Mouse (Mus musculus): ENCODE data around the gene Arsg. TPM values are rescaled to one million over a fixed set of nuclear protein-coding genes. Genes with fewer than 3 reads are reported as not detected.

Gene Arsg
- polyA plus RNA-seq, 1 experiment from 2014 or later: 4.1 TPM

DNA sequence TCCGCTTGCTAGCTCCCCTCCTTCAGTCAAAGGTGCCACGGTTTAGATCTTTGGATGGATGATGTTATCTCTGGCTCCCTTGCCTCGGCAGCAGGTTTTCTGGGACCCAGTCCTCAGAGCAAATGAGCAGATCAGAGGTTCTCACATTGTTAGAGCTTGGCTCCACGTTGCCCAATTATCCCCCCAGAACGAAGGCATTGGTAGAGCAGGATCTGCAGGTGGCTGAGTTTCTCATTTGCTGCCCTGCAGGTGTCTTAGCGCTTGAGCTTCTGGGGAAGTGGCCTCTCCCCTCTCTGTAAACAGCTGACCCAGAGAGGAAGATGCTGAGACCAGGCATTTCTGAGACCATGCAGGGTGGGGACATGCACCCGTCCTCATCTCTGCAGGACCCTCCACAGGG lies 47.8 kb downstream of the Arsg start:
- Histone ChIP-seq H3K4me2 (ENCODE audit: low read depth, low read length) (no peak overlapping the region), H3K4me1 (ENCODE audit: control insufficient read depth, insufficient read depth, low read length) (no peaks in the 10 kb centered on the region), H3K27me3 (ENCODE audit: control insufficient read depth, insufficient read depth, low read length) (no peaks in the 10 kb centered on the region), H3K36me3 (ENCODE audit: control insufficient read depth, insufficient read depth, low read length) (no peaks in the 10 kb centered on the region), H3K27ac (ENCODE audit: low read length) (no peak overlapping the region), H3K4me3 (replicated peaks; ENCODE audit: low read length) (no peak overlapping the region), H3K9ac (ENCODE audit: low read length) (no peak overlapping the region), H3K9me3 (replicated peaks; ENCODE audit: control insufficient read depth, low read length) (no peaks in the 10 kb centered on the region)
- 43% methylated on average over 7 of the region's 7 CpGs for WGBS
- ATAC-seq (ENCODE audit: insufficient read depth, low FRiP score): no peak

DNA sequence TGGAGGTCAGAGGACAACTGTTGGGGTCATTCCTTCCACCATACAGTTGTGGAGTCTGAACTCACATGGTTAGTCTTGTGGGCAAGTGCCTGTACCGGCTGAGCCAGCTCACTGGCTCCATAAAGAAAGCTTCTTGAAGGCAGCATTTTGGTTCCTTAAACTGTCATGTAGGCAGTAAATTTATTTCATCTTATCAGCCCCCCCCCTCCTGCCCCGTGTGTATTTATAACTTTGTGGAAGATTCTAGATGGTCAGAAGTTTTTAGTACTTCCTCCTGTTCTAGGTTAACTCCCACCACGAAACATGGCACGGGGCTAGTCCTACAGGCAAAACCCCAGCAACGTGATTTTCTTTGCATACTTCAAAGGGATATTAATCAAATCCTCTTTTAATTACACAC lies 51.7 kb downstream of the Arsg start:
- Histone ChIP-seq H3K4me1 (ENCODE audit: control insufficient read depth, insufficient read depth, low read length) (no peaks in the 10 kb centered on the region), H3K9me3 (replicated peaks; ENCODE audit: control insufficient read depth, low read length) (no peaks in the 10 kb centered on the region), H3K36me3 (ENCODE audit: control insufficient read depth, insufficient read depth, low read length) (no peaks in the 10 kb centered on the region), H3K4me2 (ENCODE audit: low read depth, low read length) (no peak overlapping the region), H3K4me3 (replicated peaks; ENCODE audit: low read length) (no peak overlapping the region), H3K9ac (ENCODE audit: low read length) (no peak overlapping the region), H3K27me3 (ENCODE audit: control insufficient read depth, insufficient read depth, low read length) (no peaks in the 10 kb centered on the region), H3K27ac (ENCODE audit: low read length) (no peak overlapping the region)
- WGBS: 70% methylated on average over 5 of the region's 5 CpGs
- no peak for ATAC-seq (ENCODE audit: insufficient read depth, low FRiP score)

DNA sequence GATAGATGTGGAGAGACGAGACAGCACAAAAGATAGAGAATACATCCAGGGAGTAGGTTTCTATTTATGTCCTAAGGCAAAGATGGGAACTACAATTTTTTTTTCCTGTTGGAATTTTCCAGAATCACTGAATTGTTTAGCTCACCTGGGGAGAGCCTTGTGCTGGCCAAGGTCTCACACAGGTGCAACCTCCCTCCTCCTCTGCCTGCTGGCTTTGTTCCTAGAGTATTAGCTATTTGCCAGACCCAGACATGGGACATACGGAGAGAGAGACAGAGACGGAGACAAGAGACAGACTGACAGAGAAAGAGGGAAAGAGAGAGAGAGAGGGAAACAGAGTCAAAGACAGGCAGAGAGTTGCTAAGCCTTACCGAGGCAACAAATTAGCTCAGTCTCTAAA lies 52.4 kb downstream of the Arsg start:
- Histone ChIP-seq H3K4me1 (ENCODE audit: control insufficient read depth, insufficient read depth, low read length) (no peaks in the 10 kb centered on the region), H3K4me2 (ENCODE audit: low read depth, low read length) (no peak overlapping the region), H3K36me3 (ENCODE audit: control insufficient read depth, insufficient read depth, low read length) (no peaks in the 10 kb centered on the region), H3K27ac (ENCODE audit: low read length) (no peak overlapping the region), H3K9me3 (replicated peaks; ENCODE audit: control insufficient read depth, low read length) (no peaks in the 10 kb centered on the region), H3K4me3 (replicated peaks; ENCODE audit: low read length) (no peak overlapping the region), H3K27me3 (ENCODE audit: control insufficient read depth, insufficient read depth, low read length) (no peaks in the 10 kb centered on the region), H3K9ac (ENCODE audit: low read length) (no peak overlapping the region)
- WGBS: 88% methylated on average over 4 of the region's 4 CpGs
- no peak for ATAC-seq (ENCODE audit: insufficient read depth, low FRiP score)

DNA sequence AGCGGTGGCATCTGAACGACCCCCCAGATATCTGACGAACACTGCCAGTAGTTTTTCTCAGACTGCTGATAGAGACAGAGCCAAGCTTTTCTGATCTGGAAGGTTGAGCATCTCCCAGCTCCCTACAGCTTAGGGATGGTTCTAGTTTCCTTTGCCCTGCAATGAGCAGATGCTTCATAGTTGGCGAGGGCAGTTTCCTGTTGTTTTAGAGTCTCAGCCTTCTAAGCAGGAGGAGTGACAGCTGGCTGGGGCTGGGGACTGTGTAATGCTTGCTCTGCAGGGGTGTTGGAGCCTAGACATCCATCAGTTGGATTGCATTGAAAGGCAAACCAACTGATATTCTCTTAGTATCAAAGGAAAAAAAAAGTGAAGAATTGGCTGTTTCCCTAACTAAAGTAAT lies 56.9 kb downstream of the Arsg start:
- Histone ChIP-seq H3K27ac (ENCODE audit: low read length) (no peak overlapping the region), H3K36me3 (ENCODE audit: control insufficient read depth, insufficient read depth, low read length) (no peaks in the 10 kb centered on the region), H3K27me3 (ENCODE audit: control insufficient read depth, insufficient read depth, low read length) (no peaks in the 10 kb centered on the region), H3K9me3 (replicated peaks; ENCODE audit: control insufficient read depth, low read length) (no peaks in the 10 kb centered on the region), H3K9ac (ENCODE audit: low read length) (no peak overlapping the region), H3K4me3 (replicated peaks; ENCODE audit: low read length) (no peak overlapping the region), H3K4me2 (ENCODE audit: low read depth, low read length) (no peak overlapping the region), H3K4me1 (ENCODE audit: control insufficient read depth, insufficient read depth, low read length) (no peaks in the 10 kb centered on the region)
- WGBS: 81% methylated on average over 4 of the region's 4 CpGs
- ATAC-seq (ENCODE audit: insufficient read depth, low FRiP score): no peak

DNA sequence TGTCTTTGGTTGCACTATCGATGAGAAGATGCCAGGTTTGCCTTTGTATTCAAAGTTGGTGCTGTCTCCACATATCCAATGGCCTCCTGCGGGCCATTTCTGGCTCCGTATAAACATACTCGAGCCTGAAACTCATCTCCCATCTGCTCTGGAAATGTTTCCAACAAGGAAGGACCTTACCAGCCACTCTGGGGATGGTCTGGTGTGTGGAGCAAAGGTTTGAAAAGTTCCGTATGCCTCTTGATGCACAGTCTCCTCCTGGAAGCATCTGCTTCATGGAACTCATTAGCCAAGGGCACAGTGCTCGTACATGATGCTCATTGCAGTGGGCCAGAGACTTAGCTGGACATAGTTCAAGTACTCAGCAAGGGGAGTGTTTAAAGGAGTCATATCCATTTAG lies 62.8 kb downstream of the Arsg start:
- no peak for ATAC-seq (ENCODE audit: insufficient read depth, low FRiP score)
- H3K4me3 ChIP-seq (replicated peaks; ENCODE audit: low read length): no peak overlapping the region
- 74% methylated on average over 6 of the region's 6 CpGs for WGBS
- no peak overlapping the region for H3K9ac ChIP-seq (ENCODE audit: low read length)
- no peaks in the 10 kb centered on the region for H3K9me3 ChIP-seq (replicated peaks; ENCODE audit: control insufficient read depth, low read length)
- no peak overlapping the region for H3K27ac ChIP-seq (ENCODE audit: low read length)
- no peak overlapping the region for H3K4me2 ChIP-seq (ENCODE audit: low read depth, low read length)
- no peaks in the 10 kb centered on the region for H3K27me3 ChIP-seq (ENCODE audit: control insufficient read depth, insufficient read depth, low read length)
- no peaks in the 10 kb centered on the region for H3K36me3 ChIP-seq (ENCODE audit: control insufficient read depth, insufficient read depth, low read length)
- H3K4me1 ChIP-seq (ENCODE audit: control insufficient read depth, insufficient read depth, low read length): no peaks in the 10 kb centered on the region

DNA sequence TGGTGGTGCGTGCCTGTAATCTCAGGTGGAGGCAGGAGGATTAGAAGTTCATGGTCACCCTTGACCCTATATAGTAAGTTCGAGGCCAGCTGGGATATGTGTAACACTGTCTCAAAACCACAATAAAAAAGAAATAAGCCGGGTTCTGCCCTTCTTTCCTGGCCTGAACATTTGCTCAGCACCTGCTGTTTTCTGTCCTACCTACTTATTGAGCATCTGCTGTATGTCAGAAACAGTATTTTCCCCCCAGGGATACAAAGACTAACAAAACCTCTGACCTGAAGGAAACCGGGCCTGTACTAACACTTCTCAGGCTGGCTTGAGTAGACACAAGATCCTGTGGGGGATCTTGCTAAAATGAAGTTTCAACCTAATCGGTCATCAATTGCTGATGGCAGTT lies 63.8 kb downstream of the Arsg start:
- WGBS: 64% methylated on average over 5 of the region's 5 CpGs

DNA sequence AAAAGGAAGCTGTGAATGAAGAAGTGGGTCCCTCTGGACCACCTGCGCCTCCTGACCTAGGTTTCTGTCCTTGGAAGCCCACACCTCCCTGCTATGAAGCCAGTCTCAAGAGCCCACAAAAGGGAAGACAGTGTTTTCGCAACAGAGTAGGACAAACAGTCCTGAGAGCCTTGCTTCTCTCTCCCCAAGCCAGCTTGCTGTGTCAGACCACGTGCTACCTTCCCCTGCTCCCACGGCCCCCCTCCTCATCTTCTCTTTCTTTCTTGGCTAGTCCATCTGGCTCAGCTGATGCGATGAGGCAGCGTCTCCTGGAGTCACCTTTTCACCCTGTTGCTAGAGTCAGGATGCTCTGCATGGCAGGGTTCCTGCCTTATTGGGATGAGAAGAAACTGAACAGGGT lies 66.1 kb downstream of the Arsg start:
- no peak overlapping the region for H3K4me3 ChIP-seq (replicated peaks; ENCODE audit: low read length)
- H3K9ac ChIP-seq (ENCODE audit: low read length): no peak overlapping the region
- H3K27ac ChIP-seq (ENCODE audit: low read length): no peak overlapping the region
- H3K9me3 ChIP-seq (replicated peaks; ENCODE audit: control insufficient read depth, low read length): no peaks in the 10 kb centered on the region
- no peaks in the 10 kb centered on the region for H3K4me1 ChIP-seq (ENCODE audit: control insufficient read depth, insufficient read depth, low read length)
- no peak overlapping the region for H3K4me2 ChIP-seq (ENCODE audit: low read depth, low read length)
- ATAC-seq (ENCODE audit: insufficient read depth, low FRiP score): no peak
- no peaks in the 10 kb centered on the region for H3K36me3 ChIP-seq (ENCODE audit: control insufficient read depth, insufficient read depth, low read length)
- no peaks in the 10 kb centered on the region for H3K27me3 ChIP-seq (ENCODE audit: control insufficient read depth, insufficient read depth, low read length)
- WGBS: 40% methylated on average over 6 of the region's 6 CpGs

More for the DNA sequence above, 63.8 kb downstream of the Arsg start:
- Histone ChIP-seq H3K9ac (ENCODE audit: low read length) (no peak overlapping the region), H3K4me2 (ENCODE audit: low read depth, low read length) (no peak overlapping the region), H3K9me3 (replicated peaks; ENCODE audit: control insufficient read depth, low read length) (no peaks in the 10 kb centered on the region), H3K4me1 (ENCODE audit: control insufficient read depth, insufficient read depth, low read length) (no peaks in the 10 kb centered on the region), H3K27ac (ENCODE audit: low read length) (no peak overlapping the region), H3K27me3 (ENCODE audit: control insufficient read depth, insufficient read depth, low read length) (no peaks in the 10 kb centered on the region), H3K4me3 (replicated peaks; ENCODE audit: low read length) (no peak overlapping the region), H3K36me3 (ENCODE audit: control insufficient read depth, insufficient read depth, low read length) (no peaks in the 10 kb centered on the region)
- ATAC-seq (ENCODE audit: insufficient read depth, low FRiP score): no peak

DNA sequence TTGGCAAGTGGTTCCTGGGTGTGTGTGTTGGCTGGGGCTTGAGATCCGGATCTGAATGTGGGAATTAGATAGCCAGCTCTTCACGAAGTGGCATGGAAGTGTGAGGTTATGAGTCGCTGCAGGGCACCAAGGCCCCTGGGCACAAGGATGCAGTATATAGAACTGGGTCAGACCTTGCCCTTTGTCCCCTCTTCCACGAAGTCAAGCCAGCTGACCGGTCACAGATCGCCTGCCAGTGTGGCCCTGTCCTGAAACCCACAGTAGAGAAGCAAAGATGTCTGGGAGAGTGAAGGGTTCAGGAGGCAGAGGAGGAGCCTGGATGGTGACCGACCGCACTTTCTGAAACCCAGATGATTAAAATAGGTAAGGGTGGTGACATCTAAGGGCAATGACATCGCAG lies 70.3 kb downstream of the Arsg start:
- ATAC-seq (ENCODE audit: insufficient read depth, low FRiP score): no peak
- WGBS: 74% methylated on average over 9 of the region's 9 CpGs
- no peaks in the 10 kb centered on the region for H3K27me3 ChIP-seq (ENCODE audit: control insufficient read depth, insufficient read depth, low read length)
- no peak overlapping the region for H3K4me2 ChIP-seq (ENCODE audit: low read depth, low read length)
- no peaks in the 10 kb centered on the region for H3K36me3 ChIP-seq (ENCODE audit: control insufficient read depth, insufficient read depth, low read length)
- no peak overlapping the region for H3K4me3 ChIP-seq (replicated peaks; ENCODE audit: low read length)
- no peaks in the 10 kb centered on the region for H3K9me3 ChIP-seq (replicated peaks; ENCODE audit: control insufficient read depth, low read length)
- H3K27ac ChIP-seq (ENCODE audit: low read length): no peak overlapping the region
- H3K4me1 ChIP-seq (ENCODE audit: control insufficient read depth, insufficient read depth, low read length): peaks cover 12% of the 10 kb centered on the region; the same call in 1 of the 2 replicates
- H3K9ac ChIP-seq (ENCODE audit: low read length): no peak overlapping the region

DNA sequence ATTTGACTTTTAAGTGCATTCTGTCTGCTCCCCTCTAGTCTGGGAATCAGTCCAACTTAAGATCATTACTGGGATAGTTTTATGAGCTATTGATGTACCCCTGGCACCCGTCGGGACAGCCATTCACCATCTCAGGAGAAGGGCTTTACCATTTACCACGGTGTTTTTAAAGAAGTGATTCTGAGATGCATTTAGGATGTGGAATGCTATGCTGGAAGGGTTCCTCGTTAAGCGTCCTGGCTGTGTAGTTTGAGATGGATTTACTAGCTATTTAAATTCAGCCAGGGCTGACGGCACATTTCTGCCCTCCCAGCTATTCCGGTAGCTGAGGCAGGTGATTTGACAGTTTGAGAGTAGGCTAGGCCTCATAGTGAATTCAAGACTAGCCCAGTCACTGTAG lies 71.3 kb downstream of the Arsg start:
- peaks cover 13% of the 10 kb centered on the region; the same call in 1 of the 2 replicates for H3K4me1 ChIP-seq (ENCODE audit: control insufficient read depth, insufficient read depth, low read length)
- no peak overlapping the region for H3K4me3 ChIP-seq (replicated peaks; ENCODE audit: low read length)
- no peaks in the 10 kb centered on the region for H3K27me3 ChIP-seq (ENCODE audit: control insufficient read depth, insufficient read depth, low read length)
- 69% methylated on average over 7 of the region's 7 CpGs for WGBS
- no peak overlapping the region for H3K9ac ChIP-seq (ENCODE audit: low read length)
- H3K4me2 ChIP-seq (ENCODE audit: low read depth, low read length): no peak overlapping the region
- no peaks in the 10 kb centered on the region for H3K9me3 ChIP-seq (replicated peaks; ENCODE audit: control insufficient read depth, low read length)
- no peak overlapping the region for H3K27ac ChIP-seq (ENCODE audit: low read length)
- ATAC-seq (ENCODE audit: insufficient read depth, low FRiP score): no peak
- no peaks in the 10 kb centered on the region for H3K36me3 ChIP-seq (ENCODE audit: control insufficient read depth, insufficient read depth, low read length)

DNA sequence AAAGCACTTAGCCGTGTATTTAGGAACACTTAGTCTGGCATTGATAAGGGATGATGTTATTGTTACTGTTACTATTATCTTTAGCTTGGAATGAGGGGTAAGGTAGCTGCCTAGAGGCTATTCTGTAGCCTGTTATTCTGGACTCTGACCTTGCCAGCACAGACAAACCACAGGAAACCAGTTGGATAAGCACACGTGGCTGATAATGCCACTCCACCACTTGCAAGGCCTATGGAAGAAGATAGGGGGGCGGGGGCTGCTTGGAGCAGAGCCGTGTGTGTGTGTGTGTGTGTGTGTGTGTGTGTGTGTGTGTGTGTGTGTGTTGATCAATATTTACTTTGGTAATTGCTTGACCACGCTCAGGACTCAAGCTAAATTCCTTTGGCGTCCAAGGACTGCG lies 72.1 kb downstream of the Arsg start:
- Histone ChIP-seq H3K4me2 (ENCODE audit: low read depth, low read length) (no peak overlapping the region), H3K9me3 (replicated peaks; ENCODE audit: control insufficient read depth, low read length) (no peaks in the 10 kb centered on the region), H3K9ac (ENCODE audit: low read length) (no peak overlapping the region), H3K36me3 (ENCODE audit: control insufficient read depth, insufficient read depth, low read length) (no peaks in the 10 kb centered on the region), H3K27ac (ENCODE audit: low read length) (no peak overlapping the region), H3K4me1 (ENCODE audit: control insufficient read depth, insufficient read depth, low read length) (peaks cover 17% of the 10 kb centered on the region), H3K4me3 (replicated peaks; ENCODE audit: low read length) (no peak overlapping the region), H3K27me3 (ENCODE audit: control insufficient read depth, insufficient read depth, low read length) (no peaks in the 10 kb centered on the region)
- ATAC-seq (ENCODE audit: insufficient read depth, low FRiP score): peak; percentile 48; the same call in 1 of the 2 replicates
- 47% methylated on average over 7 of the region's 7 CpGs for WGBS
